Mouse (Mus musculus) 416B (cell line): ENCODE data around the gene Adh1.

ENCODE experiments used
- DNase-seq: peaks from one replicate; pipeline ENCODE4 v3.0.0; 2011; ENCODE audit warnings: low read depth

Gene Adh1

GRCm38 (mm10) chr3:138260721-138261669 lies at the start of gene Adh1:
Gene Adh1, plus strand, starts transcription at chr3:138260991.
- no peak for DNase-seq

DNA sequence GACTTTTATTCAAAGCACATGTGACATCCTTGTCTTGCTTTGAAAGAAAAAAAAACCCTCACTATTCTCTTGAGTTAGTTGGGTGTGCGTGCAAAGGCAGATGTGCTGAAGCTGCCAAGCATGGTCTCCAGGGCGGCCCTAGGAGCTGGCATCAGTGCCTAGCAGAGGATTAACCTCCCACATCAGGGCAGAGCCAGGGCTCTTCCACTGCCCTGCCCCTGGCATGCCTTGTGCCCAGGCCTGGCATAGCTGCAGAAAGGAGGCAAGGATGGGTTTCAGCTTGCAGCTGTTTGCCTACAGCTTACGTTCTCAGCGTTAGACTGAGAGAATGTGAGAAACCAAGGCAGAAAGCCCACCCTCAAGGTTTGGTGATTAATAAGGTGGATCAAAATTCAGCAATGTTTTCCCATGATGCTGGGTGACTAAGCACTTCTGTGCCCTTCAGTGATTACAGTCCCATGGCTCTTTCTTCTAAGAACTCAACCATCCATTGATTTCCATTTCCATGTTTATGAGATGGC lies 48.3 kb upstream of the Adh1 start:
- no peak for DNase-seq

- no peak for DNase-seq
Observed at GRCm38 (mm10) chr3:138215395-138215989, 45.3 kb upstream of the Adh1 start.

DNA sequence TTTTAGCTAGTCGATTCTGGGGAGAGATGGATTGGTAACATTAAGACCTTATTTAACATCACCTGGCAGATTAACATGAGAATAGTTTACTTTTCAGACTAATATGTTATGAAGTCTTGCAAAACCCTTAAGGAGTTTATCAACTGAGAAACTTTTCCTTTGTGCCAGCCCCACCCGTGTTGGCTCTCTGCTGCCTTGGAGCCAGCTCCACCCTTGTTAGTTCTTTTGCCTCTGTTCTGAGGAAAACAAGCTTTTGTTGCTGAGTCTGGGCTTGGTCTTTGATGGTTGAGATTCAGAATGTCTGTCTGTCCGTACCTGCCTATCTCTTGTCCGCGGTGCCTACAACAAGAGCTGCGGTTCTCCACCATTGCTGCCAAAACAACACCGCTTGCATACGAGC lies 44.7 kb upstream of the Adh1 start:
- DNase-seq = no peak

DNA sequence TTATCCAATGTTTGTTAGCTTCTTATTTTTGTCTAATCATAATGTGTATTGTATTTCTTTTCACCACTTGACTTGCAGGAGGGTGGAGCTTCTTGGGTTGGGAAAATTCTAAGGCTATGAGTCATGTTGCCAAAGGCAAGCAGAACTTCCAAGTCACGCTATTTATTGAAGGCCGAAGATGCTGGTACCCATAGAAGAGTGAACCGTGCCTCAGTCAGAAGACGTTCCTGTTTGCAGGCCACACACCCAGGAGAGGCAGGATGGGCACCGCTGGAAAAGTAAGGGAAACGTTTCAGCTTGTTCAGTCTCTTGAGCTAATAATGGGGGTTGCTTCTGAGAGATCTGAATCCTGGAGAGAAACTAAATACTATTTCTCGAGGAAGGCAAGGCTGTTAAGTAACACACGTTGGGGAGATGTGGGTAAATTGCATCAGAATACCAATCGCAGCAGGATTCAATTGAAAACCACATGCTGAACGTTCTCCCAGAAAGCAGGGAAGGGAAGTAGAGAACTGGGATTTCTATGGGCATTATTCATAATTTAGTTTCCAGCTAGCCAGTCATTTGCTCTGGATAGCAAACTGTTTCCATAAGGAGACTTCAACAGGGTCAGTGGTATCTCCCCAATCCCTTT lies 43.0 kb upstream of the Adh1 start, which contains the start of gene Adh7:
Gene Adh7 (plus strand): TSS at position 130 of the 634 bp plus-strand sequence.
- DNase-seq = no peak

- DNase-seq = no peak
Observed at GRCm38 (mm10) chr3:138221116-138221515, 39.7 kb upstream of the Adh1 start.

- no peak for DNase-seq
Observed at GRCm38 (mm10) chr3:138222511-138222910, 38.3 kb upstream of the Adh1 start.

GRCm38 (mm10) chr3:138222952-138223351 lies 37.8 kb upstream of the Adh1 start:
- DNase-seq = peak; percentile 84

GRCm38 (mm10) chr3:138224363-138224954 lies 36.3 kb upstream of the Adh1 start:
- no peak for DNase-seq

GRCm38 (mm10) chr3:138225331-138225730 lies 35.5 kb upstream of the Adh1 start:
- no peak for DNase-seq

DNA sequence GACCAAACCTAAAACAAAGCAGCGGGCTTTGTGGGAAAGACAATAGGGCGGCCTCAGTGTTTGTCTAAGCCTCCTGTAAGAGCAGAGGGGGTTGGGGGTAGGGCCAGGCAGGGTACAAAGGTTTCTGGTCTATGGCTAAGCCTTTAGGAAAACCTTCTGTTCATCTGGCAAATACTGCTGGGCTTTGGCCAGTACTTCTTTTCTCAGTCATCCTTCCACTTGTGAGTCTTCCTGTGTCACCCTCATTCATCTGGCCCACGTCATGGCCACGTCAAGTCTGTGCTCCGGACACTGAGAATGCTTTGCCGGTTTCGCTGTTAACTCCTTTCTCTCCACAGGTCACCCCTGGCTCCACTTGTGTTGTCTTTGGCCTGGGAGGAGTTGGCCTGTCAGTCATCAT lies 34.9 kb upstream of the Adh1 start:
- DNase-seq = no peak

- DNase-seq = no peak
Observed at GRCm38 (mm10) chr3:138226476-138226875, 34.3 kb upstream of the Adh1 start.

- DNase-seq = no peak
Observed at GRCm38 (mm10) chr3:138227082-138227481, 33.7 kb upstream of the Adh1 start.

DNA sequence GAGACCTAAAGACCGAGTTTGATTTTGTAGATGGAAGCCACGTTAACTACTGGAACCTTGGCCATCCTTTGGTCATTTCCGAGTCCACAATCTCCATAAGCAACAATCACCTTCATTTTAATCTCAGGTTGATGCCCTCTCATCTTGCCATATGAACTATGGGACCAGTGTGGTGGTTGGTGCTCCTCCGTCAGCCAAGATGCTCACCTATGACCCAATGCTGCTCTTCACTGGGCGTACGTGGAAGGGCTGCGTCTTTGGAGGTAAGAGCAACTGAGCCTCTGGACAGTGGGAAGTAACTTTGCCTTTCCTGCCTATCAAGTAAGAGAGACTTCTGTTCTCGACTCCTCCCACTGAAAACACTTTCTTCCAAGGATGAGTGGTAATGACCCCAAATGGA lies 33.0 kb upstream of the Adh1 start:
- DNase-seq = no peak

DNA sequence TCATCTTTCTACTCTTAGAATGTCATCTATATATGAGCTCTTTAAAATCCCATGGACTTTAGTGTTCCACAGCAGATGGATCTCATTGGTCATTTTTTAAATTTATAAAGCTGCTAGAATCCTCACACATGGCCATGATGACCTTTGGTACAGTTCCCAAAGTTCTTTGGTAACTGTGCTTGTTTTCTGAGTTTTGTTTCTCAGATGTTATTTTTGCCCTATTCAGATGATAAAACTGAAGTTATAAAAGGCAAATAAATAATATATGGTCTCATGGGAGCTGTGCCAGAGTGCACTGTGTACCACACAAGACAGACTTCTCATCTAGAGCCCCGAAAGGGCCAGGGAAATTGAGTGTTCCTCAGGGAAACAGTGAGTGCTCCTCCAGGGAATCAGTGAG lies 31.3 kb upstream of the Adh1 start:
- DNase-seq = no peak

GRCm38 (mm10) chr3:138230266-138230665 lies 30.5 kb upstream of the Adh1 start:
- DNase-seq = no peak

DNA sequence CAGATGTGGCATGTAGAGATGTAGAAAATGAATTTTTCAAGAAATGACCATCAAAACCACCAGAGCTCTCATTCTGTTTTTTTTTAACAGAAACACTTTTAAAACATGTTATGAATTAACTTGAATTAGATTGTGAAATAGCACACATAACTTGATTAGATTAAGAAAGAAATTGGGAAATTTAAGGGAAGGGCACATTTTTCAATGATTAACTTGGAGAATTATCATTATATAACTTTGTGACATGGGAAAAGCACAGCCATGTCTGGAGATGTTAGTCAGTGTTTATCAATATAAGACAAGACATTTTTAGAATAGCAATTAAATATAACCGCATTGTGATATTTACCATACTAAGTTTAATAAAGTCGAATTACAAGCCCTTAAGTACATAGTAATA lies 29.3 kb upstream of the Adh1 start:
- DNase-seq = no peak

GRCm38 (mm10) chr3:138236546-138237163 lies 24.1 kb upstream of the Adh1 start:
- no peak for DNase-seq

GRCm38 (mm10) chr3:138238046-138238445 lies 22.7 kb upstream of the Adh1 start:
- DNase-seq = peak; percentile 58

DNA sequence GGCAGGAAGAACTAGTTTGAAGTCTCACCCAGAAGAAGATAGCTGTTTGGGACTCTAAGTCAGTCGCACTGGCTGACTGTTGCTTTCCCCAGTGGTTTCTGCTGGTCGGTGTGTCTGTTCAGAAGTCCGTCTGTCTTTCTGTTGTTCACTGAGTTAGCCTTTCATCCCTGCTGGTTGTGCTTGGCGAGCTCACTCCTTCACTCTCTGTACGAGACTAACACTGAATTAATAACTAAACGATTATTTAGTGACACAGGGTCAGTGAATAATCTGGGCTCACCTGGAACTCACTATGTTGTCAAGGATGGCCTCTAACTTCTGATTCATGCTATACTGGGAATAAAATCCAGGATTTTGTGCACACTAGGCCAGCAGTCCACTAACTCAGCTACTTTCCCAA lies 21.3 kb upstream of the Adh1 start:
- DNase-seq = no peak

DNA sequence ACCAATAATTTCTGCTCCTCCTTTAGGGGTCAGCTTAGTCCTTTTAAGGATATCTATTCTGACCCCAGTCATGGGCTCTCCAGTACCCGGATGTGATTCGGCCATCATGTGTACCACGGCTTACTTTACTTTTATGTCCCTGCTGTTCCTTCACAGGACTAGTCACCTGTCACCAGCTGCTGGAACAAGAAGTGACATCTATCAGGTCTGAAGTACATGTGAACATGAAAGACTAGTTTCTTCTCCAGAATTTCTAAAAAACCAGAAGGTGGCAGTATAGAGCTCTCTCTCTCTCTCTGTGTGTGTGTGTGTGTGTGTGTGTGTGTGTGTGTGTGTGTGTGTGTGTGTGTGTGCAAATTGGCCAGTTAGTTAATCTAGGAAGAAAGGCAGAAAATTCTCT lies 20.4 kb upstream of the Adh1 start:
- peak; percentile 85 for DNase-seq

GRCm38 (mm10) chr3:138240942-138241341 lies 19.8 kb upstream of the Adh1 start:
- no peak for DNase-seq
